Mouse (Mus musculus): ENCODE results near the gene Rcan2.

Rcan2 gene

GRCm38 (mm10) chr17:44088226-44088625, 287.1 kb downstream of the Rcan2 start:
- no peak for DNase-seq
